Mouse (Mus musculus) testis, postnatal 14 days (tissue): ENCODE measurements at regions not wholly inside any gene's neighbourhood (a gene's known extent, or its start where the extent isn't known, plus 50 kb on each side); places are given as distances from the start of the nearest gene placed in this dataset.
"Not testable (repeated sequence)": the region's sequence is repeated elsewhere in the genome, so short reads cannot be mapped to it uniquely, and the experiment has no call there.

Source experiments
- DNase-seq: peaks from one replicate; pipeline ENCODE4 v3.0.0; 2021; ENCODE audit warnings: low spot score

GRCm38 (mm10) chr13:82058131-82058731 lies 275.4 kb downstream of the Cetn3 start:
- DNase-seq = no peak

- DNase-seq = no peak
Measured at GRCm38 (mm10) chr13:82058872-82059271, 276.0 kb downstream of the Cetn3 start.

DNA sequence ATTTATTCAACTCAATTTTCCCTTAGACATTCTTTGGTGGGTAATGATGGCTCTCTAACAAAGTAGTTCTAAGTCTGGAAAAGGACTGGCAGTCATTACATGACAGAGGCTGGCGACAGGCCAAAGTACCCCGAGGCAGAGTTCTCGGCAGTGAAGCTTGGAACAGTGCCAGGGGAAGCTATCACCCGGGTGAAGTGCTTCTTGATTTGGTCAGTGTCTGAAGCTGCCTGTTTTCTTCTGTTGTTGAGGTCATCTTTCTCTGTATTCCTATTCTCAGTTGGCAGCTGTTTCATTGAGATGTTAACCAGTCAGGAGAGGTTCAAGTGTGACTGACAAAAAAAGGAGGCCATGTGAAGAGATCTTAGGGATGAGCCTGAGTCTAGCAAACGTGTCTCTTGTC lies 276.6 kb downstream of the Cetn3 start:
- peak; percentile 4 for DNase-seq

DNA sequence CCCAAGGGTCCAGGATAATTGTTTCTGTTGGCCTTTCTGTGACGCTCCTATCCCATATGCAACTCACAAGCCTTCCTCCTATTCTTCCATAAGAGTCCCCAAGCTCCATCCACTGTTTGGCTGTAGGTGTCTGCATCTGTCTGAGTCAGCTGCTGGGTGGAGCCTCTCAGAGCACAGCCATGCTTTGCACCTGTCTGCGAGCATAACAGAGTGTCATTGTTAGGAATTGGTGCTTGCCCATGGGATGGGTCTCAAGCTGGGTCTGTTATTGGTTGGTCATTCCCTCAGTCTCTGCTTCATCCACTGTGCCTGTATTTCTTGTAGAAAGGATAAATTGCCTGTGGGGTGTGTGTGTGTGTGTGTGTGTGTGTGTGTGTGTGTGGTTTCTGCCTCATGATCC lies 281.0 kb downstream of the Cetn3 start:
- not testable (repeated sequence) for DNase-seq

DNA sequence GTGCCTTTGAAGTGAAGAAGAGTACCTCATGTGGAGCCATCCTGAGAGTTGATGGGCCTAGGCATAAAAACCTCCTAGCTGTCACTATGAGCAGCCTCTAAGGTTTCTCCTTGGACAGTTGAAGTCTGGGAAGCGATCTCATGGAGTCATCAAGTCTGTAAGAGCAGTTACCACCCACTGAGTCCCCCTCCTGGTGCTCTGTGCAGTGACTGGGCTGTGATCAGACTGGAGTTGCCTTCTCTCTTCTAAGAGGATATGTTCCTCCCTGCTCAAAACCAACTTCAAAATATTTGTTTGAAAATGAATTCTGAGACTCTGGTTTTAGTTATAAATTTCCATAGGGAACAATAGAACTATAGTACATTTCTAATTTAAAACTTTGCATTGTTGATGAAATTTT lies 283.3 kb downstream of the Cetn3 start:
- no peak for DNase-seq

DNA sequence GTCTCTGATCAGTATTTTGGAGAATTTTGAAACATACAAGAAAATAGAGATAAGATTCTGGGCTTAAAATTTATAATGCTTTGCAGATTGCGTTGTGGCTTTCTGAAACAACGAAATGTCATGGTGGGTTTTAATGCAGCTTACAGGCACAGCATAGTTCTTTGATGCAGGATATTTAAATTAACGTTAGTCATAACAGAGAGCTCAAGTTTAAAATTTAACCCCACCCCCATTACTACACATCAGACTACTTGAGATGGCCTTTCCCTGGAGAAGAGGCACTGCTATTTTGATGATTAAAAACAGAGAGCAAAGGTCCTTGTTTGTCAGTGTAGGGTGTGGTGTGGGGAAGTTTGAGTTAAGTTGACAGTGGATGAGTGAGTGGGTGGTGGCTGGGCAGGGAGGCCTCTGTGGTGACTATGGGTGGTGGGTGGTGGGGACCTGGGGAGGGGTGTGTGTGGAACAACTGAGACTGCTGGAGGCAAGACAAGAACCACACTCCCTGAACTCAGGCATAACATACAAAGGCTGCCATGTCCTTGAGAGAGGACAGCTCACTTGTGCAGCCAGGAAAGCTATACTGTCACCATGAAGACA lies 283.9 kb downstream of the Cetn3 start:
- DNase-seq = no peak

- DNase-seq = no peak
Measured at GRCm38 (mm10) chr13:82072449-82072848, 289.6 kb downstream of the Cetn3 start.

DNA sequence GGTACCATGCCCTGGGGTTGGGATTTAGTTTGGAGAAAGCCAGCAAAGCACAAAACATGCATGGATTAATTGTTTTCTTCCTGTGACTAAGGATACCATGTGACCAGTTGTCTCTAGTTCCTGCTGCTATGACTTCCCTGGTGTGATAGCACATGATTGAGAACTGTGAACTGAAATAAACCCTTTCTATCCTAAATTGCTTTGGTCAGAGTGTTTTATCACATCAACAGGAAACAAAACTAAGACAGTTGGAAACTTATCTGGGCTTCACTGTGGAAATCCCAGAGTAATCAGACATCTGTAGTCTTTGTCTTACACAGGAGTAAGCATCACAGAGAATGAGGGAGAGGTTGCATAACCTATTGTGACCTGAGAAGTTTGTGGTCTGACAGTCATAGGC lies 290.5 kb downstream of the Cetn3 start:
- no peak for DNase-seq

- DNase-seq = no peak
Measured at GRCm38 (mm10) chr13:82081375-82081774, 298.5 kb downstream of the Cetn3 start.

GRCm38 (mm10) chr13:82087635-82088034 lies 304.8 kb downstream of the Cetn3 start:
- no peak for DNase-seq

- DNase-seq = peak; percentile 3
Measured at GRCm38 (mm10) chr13:82092186-82092585, 309.3 kb downstream of the Cetn3 start.

DNA sequence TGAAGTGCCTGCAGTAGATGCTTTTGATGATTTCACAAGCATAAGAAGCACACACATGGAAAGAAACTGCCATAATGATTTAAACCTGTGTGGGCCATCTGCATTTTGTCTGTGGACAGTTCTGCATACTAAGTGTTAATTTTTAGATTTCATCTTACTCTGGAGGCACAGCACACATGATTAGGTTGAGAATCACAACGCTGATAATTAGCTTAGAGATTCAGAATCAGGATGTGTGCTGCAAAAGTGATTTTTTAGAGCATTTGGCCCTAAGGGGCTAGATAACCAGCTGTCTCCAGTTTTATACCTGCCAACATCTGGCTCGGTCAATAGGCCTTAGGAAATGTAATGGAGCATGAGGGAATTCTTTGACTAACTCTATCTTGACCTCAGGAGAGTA lies 323.2 kb downstream of the Cetn3 start:
- no peak for DNase-seq

DNA sequence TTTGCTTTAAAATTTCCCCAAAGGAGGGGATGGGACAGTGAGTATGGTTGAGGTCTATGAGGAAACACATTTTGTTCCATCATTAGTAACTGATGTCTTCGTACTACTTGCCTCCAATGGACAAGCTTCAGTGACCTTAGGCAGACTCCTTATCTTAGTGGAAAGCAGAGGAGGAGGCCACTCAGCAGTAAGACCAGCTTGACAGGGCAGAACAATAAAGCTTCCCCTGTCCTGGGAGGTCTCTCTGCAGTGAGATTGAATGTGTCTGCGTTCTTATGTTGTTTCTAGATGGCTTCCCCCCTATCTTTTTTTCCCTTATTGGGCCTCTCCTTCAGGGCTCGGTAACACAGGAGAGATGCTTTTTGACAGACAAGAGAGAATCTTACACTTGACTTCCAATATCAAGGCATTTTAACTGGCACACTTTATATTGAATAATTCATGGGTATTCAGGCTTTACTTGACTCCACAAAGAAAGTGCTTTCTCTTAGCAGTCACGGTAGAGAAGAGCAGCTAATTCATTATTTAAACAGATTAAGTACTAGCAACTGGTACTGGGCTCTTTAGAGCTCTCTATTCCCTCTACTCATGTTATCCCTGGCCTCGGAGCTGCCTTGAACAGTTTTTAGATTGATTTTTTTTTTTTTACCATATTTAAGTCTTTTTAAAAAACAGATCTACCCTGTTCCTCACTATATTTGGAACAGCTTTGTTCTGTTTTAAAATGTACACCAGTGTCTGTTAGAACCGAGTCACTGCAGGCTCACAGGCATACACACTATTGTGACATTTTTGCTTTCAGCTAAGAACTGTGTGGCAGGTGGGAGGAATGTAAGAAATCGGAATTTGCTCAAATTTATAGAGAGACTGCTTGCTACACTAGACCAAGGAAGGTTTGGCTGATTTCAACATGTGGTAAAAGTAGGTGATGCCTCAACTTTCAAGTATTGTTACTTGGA lies 347.2 kb downstream of the Cetn3 start:
- DNase-seq = no peak
